Mouse (Mus musculus) erythroblast, adult 5-6 weeks (primary cell): ENCODE results near the gene Trmt1. TPM values are rescaled to one million over a fixed set of nuclear protein-coding genes. Genes with fewer than 3 reads are reported as not detected.
A peak's percentile ranks its signal among the peaks of the same experiment; 100 is the strongest.

ENCODE experiments used
- ATAC-seq: replicated peaks from 2 replicates; pipeline ENCODE4 v1.8.0; 2016; ENCODE audit warnings: moderate number of reproducible peaks, mild to moderate bottlenecking, moderate TSS enrichment, inconsistent platforms; ENCODE audit not compliant: poor library complexity, low FRiP score, severe bottlenecking
- total RNA-seq, 2 experiments: library from RNA; stranded (forward) in 1 of 2; stranded (reverse) in 1 of 2; fragments of 150-400 nt in 1 of 2; fragments of 200-764, 138-1000 nt in 1 of 2; gene quantifications; 2 replicates each; pipeline versions ENCODE4 v1.2.3 to v1.2.4; 2015 to 2017; ENCODE audit warnings: low replicate concordance in 2 of 2

Gene Trmt1
- total RNA-seq, 2 experiments from 2014 or later, result 16.9 to 21.5 TPM

DNA sequence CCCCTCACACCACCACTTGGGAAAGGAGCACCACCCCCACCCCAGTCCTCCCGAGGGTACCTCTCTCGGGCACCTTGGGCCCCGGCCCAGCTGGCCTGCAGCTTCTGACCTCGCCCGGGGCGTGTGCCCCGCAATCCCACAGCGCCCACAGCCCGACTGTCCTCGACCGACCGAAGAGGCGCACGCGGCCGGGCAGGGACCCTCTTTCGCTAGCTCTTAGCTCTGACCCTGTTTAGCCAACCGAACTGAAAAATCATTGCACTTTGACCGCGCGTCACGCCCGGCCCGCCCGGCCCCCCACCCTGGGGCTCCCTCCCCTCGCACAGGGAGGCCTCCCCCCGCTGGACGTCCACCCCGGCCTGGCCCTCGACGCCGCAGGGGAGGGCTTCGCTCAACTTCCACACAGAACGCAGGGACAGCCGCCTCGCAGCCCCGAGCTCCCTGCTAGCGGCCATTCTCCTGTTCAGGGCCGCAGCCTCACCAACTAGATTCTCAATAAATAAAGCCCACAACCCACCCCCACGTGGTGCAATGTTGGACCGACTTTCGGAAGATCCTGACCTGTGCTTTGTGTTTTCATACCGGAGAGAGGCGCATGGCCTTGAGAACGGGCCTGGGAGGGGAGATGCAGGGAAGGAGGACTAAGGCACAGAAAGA is 20.6 kb downstream of the Trmt1 start:
- no peak for ATAC-seq

DNA sequence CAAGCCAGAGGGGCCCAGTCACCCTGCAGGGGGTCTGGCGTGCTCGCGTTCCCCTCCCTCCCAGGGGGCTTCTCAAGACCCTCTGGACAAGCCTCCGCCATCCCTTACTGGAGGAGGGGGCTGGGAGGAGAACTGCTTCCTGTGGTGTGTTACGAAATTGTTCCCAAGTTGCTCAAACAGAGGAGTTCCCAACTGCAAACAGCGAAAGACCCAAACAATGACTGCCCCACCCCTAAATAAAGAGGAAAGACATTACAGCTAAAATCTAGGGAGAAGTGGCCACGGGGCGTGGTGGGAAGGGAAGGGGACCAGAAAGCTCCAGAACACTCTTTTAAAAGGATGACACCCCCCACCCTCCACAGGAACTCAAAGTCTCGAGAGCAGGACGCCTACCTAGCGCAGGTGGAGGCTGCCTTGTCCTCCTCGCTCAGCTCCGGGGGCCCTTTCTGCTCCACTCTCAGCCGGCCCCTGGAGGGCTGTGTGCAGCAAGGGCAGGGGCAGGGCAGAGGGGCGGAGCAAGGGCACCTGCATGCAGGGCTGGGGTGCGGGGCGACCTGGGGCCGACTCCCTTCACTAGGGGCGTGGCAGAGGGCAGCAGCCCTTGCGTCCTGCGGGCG is 21.3 kb downstream of the Trmt1 start:
- no peak for ATAC-seq

GRCm38 (mm10) chr8:84708071-84708541 is 22.0 kb downstream of the Trmt1 start:
- ATAC-seq, result no peak

GRCm38 (mm10) chr8:84708774-84709475 is 22.8 kb downstream of the Trmt1 start:
- peak; percentile 68 for ATAC-seq

DNA sequence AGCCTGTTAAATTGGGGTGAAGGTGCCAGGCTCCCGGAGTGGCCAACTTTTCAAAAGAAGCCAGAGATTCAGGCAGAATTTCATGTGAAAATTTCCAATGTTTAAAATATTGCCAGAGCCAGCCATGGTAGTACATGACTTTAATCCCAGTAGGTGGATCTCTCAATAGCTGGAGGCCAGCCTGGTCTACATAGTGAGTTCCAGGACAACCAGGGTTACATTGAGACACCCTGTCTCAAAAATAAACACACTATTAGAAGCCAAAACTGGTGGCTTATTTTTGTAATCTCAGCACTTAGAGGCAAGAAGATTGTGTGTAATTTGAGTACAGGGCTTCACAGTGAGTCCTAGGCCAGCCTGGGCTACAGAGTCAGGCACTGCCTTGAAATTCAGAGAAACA is 23.8 kb downstream of the Trmt1 start:
- no peak for ATAC-seq

DNA sequence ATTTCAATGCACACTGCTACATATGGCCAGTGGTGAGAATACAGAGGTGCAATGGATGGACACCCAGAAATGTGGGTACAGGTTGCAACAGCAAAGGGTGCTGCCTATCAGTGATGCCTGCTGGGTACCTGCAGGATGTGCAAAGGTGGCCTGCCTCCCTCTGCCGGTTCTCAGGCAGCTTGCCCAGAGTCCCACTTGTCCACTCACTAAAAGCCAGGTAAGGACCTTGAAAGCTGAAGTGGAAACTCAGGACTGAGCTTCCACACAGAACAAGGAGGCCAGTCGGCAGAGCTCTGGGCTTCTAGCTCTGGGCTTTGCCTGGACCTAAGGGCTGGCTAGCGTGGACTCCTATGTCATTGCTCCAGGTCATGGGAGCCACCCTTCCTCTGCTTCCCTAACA is 25.2 kb downstream of the Trmt1 start:
- ATAC-seq, result no peak

DNA sequence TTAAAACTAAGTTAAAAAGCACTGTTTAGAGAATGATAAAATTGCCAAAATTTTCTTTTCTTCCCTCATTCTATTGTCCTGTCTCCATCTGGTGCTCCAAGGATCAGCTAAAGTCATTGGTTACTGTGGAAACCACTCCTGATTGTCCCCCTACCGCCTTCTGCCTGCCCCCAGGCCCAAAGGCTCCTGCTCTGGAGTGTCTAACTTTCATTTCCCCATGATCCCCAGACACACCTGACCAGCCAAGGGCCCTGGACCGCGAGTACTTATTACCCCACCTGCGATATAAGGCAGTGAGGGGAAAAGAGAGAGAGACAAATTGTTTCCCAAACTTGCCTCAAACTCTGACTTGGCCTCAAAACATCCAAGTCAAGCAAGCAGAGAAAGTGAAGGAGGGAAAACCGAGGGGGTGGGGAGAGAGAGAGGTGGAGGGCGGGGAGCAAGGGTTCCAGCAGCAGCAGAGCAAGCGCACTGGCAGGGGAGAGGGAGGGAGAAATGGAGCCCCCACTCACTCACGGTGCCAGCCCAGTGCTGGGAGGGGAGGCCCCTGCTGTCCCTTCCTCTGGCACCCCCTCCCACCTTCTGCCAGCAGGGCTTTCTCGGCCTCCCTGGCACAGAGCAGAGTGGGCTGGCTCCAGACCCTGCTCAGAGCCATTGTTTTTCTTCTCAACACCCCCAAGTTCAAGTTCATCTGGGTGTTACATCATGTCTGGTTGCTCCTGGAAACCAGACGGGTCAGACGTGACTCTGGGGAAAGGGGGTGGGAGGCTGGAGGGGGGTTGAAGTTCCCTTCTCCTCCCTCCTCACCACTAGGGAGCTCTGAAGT is 26.0 kb downstream of the Trmt1 start:
- ATAC-seq, result no peak

GRCm38 (mm10) chr8:84712759-84713120 is 26.6 kb downstream of the Trmt1 start:
- ATAC-seq, result no peak

DNA sequence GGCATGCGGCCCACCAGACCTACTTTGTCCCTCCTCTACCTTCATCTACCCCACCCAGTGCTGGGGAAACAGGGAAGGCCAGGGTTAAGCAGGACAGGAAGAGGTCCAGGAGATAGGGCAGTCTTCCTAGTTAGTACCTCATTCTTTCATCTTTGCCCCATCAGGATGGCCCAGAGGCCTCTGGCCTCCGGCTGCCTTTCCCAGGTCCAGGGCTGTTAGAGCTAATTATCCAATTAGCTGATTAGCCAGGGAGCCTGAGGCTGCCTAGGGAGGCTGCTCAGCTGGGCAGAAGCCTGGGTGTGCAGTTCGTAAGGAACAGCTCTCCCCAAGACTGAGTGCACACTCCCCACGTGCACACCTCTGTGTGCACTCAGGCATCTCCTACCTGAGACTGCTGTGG is 27.3 kb downstream of the Trmt1 start:
- ATAC-seq, result no peak

GRCm38 (mm10) chr8:84714161-84714560 is 28.1 kb downstream of the Trmt1 start:
- no peak for ATAC-seq

DNA sequence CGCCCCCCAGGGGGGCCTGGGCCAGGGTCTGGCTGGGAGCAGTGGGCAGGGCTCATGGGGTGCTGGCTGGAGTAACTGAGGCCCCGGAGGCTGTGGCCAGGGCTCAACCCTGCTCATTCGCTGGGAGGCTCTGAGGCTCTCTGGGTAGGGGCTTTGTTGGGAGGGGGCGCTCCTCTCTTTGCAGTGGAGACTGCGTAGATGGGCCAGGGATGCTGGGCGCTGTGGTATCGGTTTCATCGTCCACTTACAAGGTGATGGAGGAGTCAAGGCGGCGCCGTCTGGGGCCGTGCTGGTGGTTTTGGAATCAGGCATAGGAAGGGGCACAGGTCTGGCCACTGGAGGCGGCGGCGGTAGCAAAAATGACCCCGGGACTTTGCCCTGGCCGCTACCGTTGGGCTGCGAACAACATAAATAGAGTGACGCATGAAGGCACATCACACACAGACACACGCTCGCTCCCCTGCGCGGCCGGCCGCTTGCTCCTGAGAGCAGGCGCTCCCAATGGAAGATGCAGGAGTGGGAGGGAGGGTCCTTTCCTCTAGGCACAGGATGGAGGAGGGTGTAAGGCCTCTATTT is 29.9 kb downstream of the Trmt1 start:
- ATAC-seq, result no peak

GRCm38 (mm10) chr8:84716790-84717189 is 30.7 kb downstream of the Trmt1 start:
- ATAC-seq, result no peak

GRCm38 (mm10) chr8:84718476-84718875 is 32.4 kb downstream of the Trmt1 start:
- ATAC-seq, result no peak

GRCm38 (mm10) chr8:84718959-84719690 is 33.0 kb downstream of the Trmt1 start:
- ATAC-seq, result no peak

DNA sequence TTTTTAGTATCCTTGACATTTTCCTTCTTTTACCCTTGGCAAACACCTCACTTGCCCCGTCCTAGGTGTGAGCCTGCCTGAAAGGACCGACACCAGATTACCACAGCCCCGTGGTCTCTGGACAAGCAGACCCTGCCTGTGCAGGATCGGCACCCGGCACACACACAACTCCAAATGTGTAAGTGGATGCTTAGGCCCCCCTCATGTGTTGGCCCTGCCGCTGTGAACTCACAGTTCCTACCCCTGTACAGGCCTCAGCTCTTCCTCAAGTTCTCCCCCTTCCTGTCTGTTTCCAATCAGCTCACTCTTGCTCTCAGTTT is 36.4 kb downstream of the Trmt1 start:
- peak; percentile 11 for ATAC-seq

DNA sequence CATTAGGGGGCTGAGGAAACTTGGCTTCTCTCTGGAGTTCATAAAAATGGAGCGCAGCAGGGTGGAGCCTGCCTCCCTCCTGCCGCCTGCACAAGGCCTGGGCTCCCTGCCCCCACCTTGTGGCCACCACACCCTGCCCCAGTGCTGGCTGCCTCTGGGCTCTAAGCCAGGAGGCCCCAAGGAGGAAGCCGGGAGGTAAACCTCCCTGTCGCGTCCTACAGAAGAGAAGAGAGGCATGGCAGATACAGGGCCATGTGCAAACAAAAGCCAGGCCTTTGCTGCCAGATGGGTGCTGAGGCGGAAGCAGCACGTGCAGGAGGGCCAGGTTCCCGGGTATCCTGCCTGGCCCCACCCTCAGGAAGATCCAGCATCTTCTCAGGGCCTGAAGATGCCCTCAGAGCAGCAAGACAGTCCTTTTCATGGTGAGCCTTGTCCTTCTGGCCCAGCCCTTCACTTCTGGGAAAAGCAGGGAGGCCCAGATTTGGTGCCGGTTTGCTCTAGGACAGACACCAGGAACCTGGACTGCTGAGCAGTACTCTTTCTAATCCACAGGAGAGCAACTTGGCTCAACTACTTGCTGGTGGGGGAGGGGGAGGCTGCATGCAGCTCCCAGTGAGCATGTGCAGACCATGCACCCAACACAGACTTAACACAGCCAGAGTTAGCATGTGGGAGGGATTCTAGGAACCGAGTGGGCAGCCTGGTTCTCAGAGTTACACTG is 36.9 kb downstream of the Trmt1 start, which contains the start of gene G430095P16Rik:
Gene G430095P16Rik (plus strand): TSS at position 158 of the 721 bp plus-strand sequence.
- ATAC-seq, result peak; percentile 81

DNA sequence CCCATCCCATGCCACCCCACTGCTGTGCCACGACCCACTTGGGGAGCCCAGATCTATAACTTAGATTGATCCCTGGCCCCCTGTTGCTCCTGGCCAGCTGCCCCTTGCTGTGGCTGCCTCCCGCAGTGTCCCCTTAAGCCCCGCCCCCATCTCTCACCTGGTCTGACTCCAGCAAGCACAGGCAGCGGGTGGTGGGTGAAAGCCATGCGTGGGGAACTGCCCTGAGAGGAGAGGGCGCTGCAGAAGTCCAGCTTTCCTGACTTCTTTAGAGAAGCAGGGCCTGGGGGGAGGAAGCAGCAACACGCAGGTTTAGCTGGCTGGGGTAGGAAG is 37.4 kb downstream of the Trmt1 start:
- ATAC-seq, result peak; percentile 51

DNA sequence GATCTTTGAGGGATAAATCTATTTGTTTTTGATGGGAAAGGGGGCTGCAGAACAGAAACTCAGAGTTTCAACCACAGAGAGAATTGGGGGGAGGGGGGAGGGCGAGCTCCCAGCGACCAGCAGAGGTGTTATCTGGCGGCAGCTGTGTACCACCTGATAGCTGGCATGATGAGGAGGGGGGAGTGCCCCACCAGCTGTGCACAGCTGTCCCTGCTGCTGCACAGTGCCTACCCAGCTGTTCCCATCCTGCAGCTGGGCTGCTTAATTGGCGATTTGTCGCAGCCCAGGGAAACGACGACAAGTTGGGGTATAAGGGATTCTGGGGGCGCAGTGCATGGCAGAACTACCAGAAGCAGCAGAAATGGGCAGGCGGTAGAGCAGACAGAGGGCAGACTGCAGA is 38.6 kb downstream of the Trmt1 start:
- ATAC-seq, result no peak
